Comparison of ENCODE assay signal across 18 mouse cellular contexts in genomic region chr8:86147586-86147985, GRCm38 (mm10).
"Had no signal": no experiment of that assay in that cellular context is flagged by ENCODE, and none has a peak within 500 bp of the region (broad histone marks: within the 10 kb centered on the region; RNA-seq: fewer than 3 reads in every experiment).

No protein-coding gene starts in this region.

- H3K27me3 ChIP-seq: limb, embryonic 13.5 days; liver, embryonic 12.5 days; liver, embryonic 15.5 days; lung, embryonic 15.5 days had no signal

- DNase-seq: kidney, adult 18-20 months; kidney, adult 9 months; kidney, postnatal 36 days; layer of hippocampus, adult 9-11 months; liver; lung, adult 18-20 months; lung, postnatal 10 days; lung, postnatal 36 days; midbrain, embryonic 14.5 days; thymus, adult 18-20 months; thymus, postnatal 36 days had no signal

- H3K27ac ChIP-seq: left cerebral cortex, adult 2 months; limb, embryonic 13.5 days; liver, embryonic 12.5 days; liver, embryonic 15.5 days; lung, embryonic 15.5 days; midbrain, embryonic 10.5 days had no signal

- ATAC-seq: intestine, embryonic 16.5 days; liver, embryonic 12.5 days had no signal

- H3K4me2 ChIP-seq: limb, embryonic 13.5 days; liver, embryonic 12.5 days; liver, embryonic 15.5 days; lung, embryonic 15.5 days had no signal

- H3K36me3 ChIP-seq: limb, embryonic 13.5 days; liver, embryonic 12.5 days; liver, embryonic 15.5 days; lung, embryonic 15.5 days; midbrain, embryonic 10.5 days had no signal

- H3K9me3 ChIP-seq: limb, embryonic 13.5 days; liver, embryonic 12.5 days; liver, embryonic 15.5 days; lung, embryonic 15.5 days; midbrain, embryonic 10.5 days had no signal

- H3K4me1 ChIP-seq: liver, embryonic 12.5 days; liver, embryonic 15.5 days; lung, embryonic 15.5 days; midbrain, embryonic 10.5 days had no signal

- H3K4me3 ChIP-seq: left cerebral cortex, adult 2 months; limb, embryonic 13.5 days; liver, embryonic 12.5 days; liver, embryonic 15.5 days; lung, embryonic 15.5 days; midbrain, embryonic 10.5 days had no signal

- H3K9ac ChIP-seq: limb, embryonic 13.5 days; liver, embryonic 12.5 days; liver, embryonic 15.5 days; lung, embryonic 15.5 days had no signal
